Mouse (Mus musculus): ENCODE measurements around the gene AL607142.1. TPM values are rescaled to one million over a fixed set of nuclear protein-coding genes. Genes with fewer than 3 reads are reported as not detected.

Gene AL607142.1
- polyA plus RNA-seq, 1 experiment from 2014 or later = not detected

DNA sequence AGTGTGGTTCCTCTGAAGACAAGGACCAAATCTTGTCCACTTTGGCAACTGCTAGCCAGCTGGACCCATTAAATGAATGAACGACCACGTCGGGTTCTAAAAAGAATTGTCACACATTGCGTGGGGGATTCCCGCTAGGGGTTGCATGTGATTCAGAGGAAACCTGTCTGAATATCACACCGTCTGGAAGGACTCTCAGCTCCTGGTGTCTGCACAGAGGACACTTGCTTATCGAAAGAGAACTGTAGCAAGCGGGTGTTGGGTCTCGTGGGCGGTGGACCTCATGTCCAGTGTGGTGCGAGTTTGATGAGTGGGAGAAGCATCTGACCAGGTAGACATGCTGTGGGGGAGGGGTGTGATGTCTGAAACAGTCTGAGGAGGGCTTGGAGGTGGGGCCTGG lies 2.0 kb upstream of the AL607142.1 start:
- Histone ChIP-seq H3K9me3 (ENCODE audit: control insufficient read depth, low read length) (no peaks in the 10 kb centered on the region), H3K4me1 (replicated peaks; ENCODE audit: control insufficient read depth, insufficient read depth, low read length) (no peaks in the 10 kb centered on the region), H3K9ac (ENCODE audit: low read length) (no peak overlapping the region), H3K4me3 (ENCODE audit: low read length) (no peak overlapping the region), H3K4me2 (ENCODE audit: low read depth, low read length) (no peak overlapping the region), H3K27me3 (ENCODE audit: control insufficient read depth, insufficient read depth, low read depth, low read length) (no peaks in the 10 kb centered on the region), H3K27ac (ENCODE audit: low read length) (no peak overlapping the region), H3K36me3 (ENCODE audit: control insufficient read depth, insufficient read depth, low read length) (no peaks in the 10 kb centered on the region)
- no peak for ATAC-seq (ENCODE audit: low read depth)
- 87% methylated on average over 11 of the region's 11 CpGs for WGBS

DNA sequence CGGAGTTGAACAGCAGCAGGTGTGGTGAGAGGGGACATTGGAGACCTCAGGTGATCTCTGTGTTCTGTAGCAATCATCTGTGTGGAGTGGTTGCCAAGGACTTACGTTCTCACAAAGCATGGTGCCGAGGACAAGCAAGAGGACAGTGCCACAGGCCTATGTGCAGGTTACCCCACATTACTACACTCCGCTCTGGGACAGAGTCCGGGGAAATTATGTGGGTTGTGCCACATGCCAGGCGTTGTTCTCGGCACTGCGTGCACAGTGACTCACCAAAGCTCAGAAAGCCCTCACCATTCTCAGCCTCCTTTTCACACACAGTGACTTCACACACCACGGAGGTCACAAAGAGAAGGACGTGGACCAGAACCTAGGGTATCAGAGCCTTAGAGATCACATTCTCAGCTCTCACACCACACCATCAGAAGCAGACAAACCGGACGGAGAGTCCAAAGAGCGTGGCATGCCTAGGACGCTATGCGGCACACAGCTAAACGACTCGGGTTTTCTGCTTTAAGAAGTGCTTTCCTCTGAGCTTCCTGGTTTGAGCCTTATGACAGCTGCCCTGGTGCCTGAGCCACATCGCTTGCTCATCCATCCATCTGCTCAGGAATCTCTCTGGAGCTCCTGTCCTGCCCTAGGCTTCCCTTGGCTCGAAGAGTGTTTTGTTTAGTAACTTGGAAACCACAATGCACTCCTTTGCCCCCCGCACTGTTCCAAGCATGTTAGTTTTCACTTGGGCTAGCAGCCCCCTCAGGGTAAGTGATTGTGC lies 1.3 kb upstream of the AL607142.1 start:
- Histone ChIP-seq H3K9me3 (ENCODE audit: control insufficient read depth, low read length) (no peaks in the 10 kb centered on the region), H3K27ac (ENCODE audit: low read length) (no peak overlapping the region), H3K9ac (ENCODE audit: low read length) (no peak overlapping the region), H3K4me1 (replicated peaks; ENCODE audit: control insufficient read depth, insufficient read depth, low read length) (no peaks in the 10 kb centered on the region), H3K27me3 (ENCODE audit: control insufficient read depth, insufficient read depth, low read depth, low read length) (no peaks in the 10 kb centered on the region), H3K4me3 (ENCODE audit: low read length) (no peak overlapping the region), H3K36me3 (ENCODE audit: control insufficient read depth, insufficient read depth, low read length) (no peaks in the 10 kb centered on the region), H3K4me2 (ENCODE audit: low read depth, low read length) (no peak overlapping the region)
- ATAC-seq (ENCODE audit: low read depth) = no peak
- 81% methylated on average over 20 of the region's 20 CpGs for WGBS

DNA sequence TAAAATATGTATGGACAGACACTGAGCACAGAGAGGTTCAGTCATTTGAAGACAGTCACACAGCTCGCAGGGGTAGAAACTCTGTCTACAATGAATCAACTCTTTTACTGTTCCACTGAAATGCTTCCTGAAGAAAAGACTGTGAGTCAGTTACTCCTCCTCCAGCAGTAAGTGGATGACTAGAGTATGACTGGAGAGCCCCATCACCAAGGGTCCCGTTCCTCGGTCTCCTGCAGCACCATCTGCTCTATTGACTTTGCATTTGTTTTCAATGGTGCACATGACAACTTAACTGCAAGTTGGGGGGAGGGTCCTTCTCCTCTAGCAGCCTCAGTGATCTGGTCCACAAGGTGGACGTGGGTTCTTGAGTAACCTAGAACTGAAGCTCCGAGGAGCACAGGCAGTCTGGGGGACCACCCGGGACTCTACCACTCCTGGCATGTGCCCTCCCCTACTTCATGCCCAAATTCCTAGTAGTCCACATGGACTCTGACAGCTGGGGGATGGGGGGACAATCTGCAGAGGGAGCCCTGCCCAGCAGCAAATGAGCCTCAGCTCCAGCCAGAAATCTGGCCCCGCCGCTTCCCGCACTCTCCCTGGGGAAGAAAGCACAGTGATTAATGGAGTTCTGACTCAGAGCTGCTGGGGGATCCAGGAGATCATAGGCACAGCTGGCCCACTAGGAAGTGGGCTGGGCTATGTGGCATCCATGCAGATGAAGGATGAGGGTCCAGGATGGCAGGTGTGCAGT lies 2.2 kb downstream of the AL607142.1 start:
- H3K27ac ChIP-seq (ENCODE audit: low read length) = no peak overlapping the region
- H3K36me3 ChIP-seq (ENCODE audit: control insufficient read depth, insufficient read depth, low read length) = no peaks in the 10 kb centered on the region
- H3K4me2 ChIP-seq (ENCODE audit: low read depth, low read length) = no peak overlapping the region
- no peaks in the 10 kb centered on the region for H3K9me3 ChIP-seq (ENCODE audit: control insufficient read depth, low read length)
- ATAC-seq (ENCODE audit: low read depth) = no peak
- no peaks in the 10 kb centered on the region for H3K27me3 ChIP-seq (ENCODE audit: control insufficient read depth, insufficient read depth, low read depth, low read length)
- peaks cover under 1% of the 10 kb centered on the region; the same call in 1 of the 2 replicates for H3K4me1 ChIP-seq (replicated peaks; ENCODE audit: control insufficient read depth, insufficient read depth, low read length)
- H3K9ac ChIP-seq (ENCODE audit: low read length) = no peak overlapping the region
- WGBS = 63% methylated on average over 9 of the region's 9 CpGs
- no peak overlapping the region for H3K4me3 ChIP-seq (ENCODE audit: low read length)

DNA sequence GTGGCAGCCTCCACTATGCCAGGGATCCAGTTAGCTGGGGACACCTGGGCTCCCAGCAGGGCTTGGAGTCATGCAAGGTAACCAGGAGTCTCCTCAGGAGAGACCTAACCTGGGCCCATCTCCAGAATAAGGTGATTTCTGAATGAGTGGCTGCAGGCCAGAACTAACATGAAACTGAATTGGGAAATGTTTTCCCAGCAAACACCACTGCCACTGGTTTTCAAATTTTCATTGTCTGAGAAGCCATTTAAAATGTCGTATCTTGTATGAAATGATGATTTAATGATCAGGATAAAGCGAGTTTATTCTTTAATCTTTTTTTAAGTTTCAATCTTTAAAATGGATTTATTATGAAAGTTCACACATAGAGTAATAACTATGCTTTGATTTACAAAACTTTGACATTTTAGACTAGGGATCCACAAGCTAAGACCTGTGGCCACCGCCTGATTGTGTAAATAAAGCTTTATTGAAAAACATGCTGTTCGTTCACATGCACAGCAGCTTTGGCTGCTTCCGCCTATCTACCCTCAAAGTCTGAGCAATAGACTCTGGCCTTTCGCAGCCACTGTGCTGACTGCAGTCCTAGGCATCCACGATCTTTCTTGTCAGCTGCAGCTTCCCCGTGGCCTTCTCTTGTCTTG lies 2.9 kb downstream of the AL607142.1 start:
- Histone ChIP-seq H3K36me3 (ENCODE audit: control insufficient read depth, insufficient read depth, low read length) (no peaks in the 10 kb centered on the region), H3K9me3 (ENCODE audit: control insufficient read depth, low read length) (no peaks in the 10 kb centered on the region), H3K27me3 (ENCODE audit: control insufficient read depth, insufficient read depth, low read depth, low read length) (no peaks in the 10 kb centered on the region), H3K27ac (ENCODE audit: low read length) (no peak overlapping the region), H3K4me2 (ENCODE audit: low read depth, low read length) (no peak overlapping the region), H3K4me3 (ENCODE audit: low read length) (no peak overlapping the region), H3K9ac (ENCODE audit: low read length) (no peak overlapping the region), H3K4me1 (replicated peaks; ENCODE audit: control insufficient read depth, insufficient read depth, low read length) (peaks cover 2% of the 10 kb centered on the region; the same call in 1 of the 2 replicates)
- WGBS = 84% methylated on average over 8 of the region's 8 CpGs
- ATAC-seq (ENCODE audit: low read depth) = no peak

DNA sequence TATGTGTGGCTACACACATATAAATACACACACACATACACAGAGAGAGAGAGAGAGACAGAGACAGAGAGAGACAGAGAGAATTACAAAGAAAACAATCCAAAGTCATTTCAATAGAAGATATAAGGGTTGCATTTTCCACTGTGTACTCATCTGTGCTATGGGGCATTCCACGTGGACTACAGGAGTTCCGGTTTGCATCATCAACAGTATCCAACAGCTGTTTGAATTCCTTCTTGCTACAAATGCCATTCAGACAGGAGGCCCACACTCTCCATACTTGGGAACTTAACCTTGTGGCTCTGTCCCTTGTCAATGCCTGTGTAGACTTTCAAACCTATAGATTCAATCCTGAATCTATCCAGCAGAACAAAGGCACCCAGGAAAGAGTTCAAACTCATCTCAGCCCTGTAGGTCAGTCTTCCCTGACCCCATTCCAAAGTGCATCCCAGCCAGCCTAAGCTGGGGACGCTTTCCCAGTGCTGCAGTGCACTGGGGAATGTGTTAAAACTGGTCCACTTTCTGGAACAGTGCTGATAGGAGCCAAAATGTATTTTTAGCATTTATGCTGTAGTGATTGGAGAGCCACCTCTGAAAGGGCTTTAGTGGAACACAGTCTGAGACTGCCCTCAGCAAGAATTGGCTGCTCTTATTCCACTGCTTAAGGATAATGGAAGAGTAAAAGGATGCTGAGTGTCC lies 4.2 kb downstream of the AL607142.1 start:
- WGBS = 59% methylated on average over 3 of the region's 3 CpGs
- no peak overlapping the region for H3K9ac ChIP-seq (ENCODE audit: low read length)
- no peak for ATAC-seq (ENCODE audit: low read depth)
- no peaks in the 10 kb centered on the region for H3K36me3 ChIP-seq (ENCODE audit: control insufficient read depth, insufficient read depth, low read length)
- no peaks in the 10 kb centered on the region for H3K9me3 ChIP-seq (ENCODE audit: control insufficient read depth, low read length)
- H3K4me2 ChIP-seq (ENCODE audit: low read depth, low read length) = no peak overlapping the region
- no peaks in the 10 kb centered on the region for H3K27me3 ChIP-seq (ENCODE audit: control insufficient read depth, insufficient read depth, low read depth, low read length)
- peaks cover 2% of the 10 kb centered on the region; the same call in 1 of the 2 replicates for H3K4me1 ChIP-seq (replicated peaks; ENCODE audit: control insufficient read depth, insufficient read depth, low read length)
- H3K27ac ChIP-seq (ENCODE audit: low read length) = no peak overlapping the region
- no peak overlapping the region for H3K4me3 ChIP-seq (ENCODE audit: low read length)

DNA sequence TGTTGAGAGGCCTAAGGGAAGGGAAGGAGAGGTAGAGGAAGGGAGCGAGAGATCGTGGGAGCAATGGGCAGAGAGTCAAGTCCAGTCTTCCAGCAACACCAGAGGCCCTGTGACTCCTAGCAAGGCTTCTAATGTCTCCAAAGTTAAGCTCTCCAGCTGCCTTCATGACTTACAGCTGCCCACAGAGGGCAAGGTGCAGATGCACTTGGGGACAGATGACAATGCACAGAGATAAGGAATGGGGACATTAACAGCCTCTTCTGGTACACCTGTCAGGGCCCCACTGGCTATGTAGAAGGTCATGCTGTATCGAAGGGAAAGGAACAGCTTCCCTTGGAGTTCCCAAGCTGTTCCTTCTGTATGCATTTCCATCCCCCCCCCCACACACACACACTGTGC lies 4.8 kb downstream of the AL607142.1 start:
- H3K9ac ChIP-seq (ENCODE audit: low read length) = no peak overlapping the region
- H3K4me2 ChIP-seq (ENCODE audit: low read depth, low read length) = no peak overlapping the region
- H3K4me1 ChIP-seq (replicated peaks; ENCODE audit: control insufficient read depth, insufficient read depth, low read length) = peaks cover 2% of the 10 kb centered on the region; the same call in 1 of the 2 replicates
- H3K4me3 ChIP-seq (ENCODE audit: low read length) = no peak overlapping the region
- 89% methylated on average over 3 of the region's 3 CpGs for WGBS
- no peak overlapping the region for H3K27ac ChIP-seq (ENCODE audit: low read length)
- no peaks in the 10 kb centered on the region for H3K9me3 ChIP-seq (ENCODE audit: control insufficient read depth, low read length)
- no peak for ATAC-seq (ENCODE audit: low read depth)
- no peaks in the 10 kb centered on the region for H3K36me3 ChIP-seq (ENCODE audit: control insufficient read depth, insufficient read depth, low read length)
- H3K27me3 ChIP-seq (ENCODE audit: control insufficient read depth, insufficient read depth, low read depth, low read length) = no peaks in the 10 kb centered on the region

DNA sequence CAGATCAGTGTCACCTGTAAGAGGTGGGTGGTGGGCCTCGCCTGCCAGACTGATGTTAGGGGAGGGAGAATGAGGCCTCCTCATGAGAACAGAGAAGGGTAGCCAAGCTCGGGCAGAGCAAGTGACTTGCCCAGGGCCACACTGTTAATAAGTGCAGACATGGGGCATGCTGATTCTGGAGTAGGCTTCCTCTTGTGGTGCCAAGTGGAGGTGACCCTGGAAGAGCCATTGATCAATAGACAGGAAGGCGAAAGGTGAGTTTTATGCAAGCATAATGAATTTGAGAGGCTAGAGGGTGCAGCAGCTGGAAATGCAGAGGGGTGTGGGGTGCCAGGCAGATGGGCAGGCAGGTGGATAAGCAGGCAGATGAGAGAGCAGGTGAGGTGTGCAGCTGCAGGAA lies 6.6 kb downstream of the AL607142.1 start:
- H3K4me2 ChIP-seq (ENCODE audit: low read depth, low read length) = no peak overlapping the region
- ATAC-seq (ENCODE audit: low read depth) = no peak

DNA sequence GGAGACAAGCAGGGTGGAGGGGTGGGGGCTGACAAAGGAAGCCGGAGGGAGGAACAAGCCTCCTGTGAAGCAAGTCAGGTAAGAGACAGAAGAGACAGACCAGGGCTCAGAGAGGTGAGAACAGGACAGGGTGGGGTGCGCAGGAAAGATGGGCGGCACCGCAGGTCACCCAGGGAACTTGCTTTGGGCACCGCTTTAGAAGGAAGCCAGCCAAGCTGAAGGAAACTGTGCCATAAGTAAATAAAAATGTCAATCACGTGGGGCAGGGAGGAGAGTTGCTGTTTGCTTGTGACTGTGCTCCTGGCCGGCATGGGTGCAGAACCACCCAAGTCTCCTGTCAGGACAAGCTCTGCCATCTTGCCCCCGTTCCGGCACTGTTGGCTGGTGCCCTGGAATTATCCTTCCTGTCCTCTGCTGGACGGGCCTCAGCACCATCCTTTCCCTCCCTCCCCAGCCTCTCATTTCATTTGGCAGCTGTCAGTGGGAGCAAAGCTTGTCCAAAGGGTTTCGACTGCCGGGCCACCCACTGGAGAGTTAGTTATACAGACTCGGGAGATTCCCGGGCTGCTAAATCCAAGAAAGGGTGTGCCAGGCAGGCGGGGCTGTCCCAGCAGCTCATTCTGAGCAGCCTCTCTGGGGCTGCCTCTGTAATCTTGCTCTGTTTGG lies 7.2 kb downstream of the AL607142.1 start:
- Histone ChIP-seq H3K4me2 (ENCODE audit: low read depth, low read length) (no peak overlapping the region), H3K9me3 (ENCODE audit: control insufficient read depth, low read length) (no peaks in the 10 kb centered on the region), H3K4me3 (ENCODE audit: low read length) (no peak overlapping the region), H3K36me3 (ENCODE audit: control insufficient read depth, insufficient read depth, low read length) (no peaks in the 10 kb centered on the region), H3K27ac (ENCODE audit: low read length) (no peak overlapping the region), H3K27me3 (ENCODE audit: control insufficient read depth, insufficient read depth, low read depth, low read length) (no peaks in the 10 kb centered on the region), H3K4me1 (replicated peaks; ENCODE audit: control insufficient read depth, insufficient read depth, low read length) (peaks cover 2% of the 10 kb centered on the region; the same call in 1 of the 2 replicates), H3K9ac (ENCODE audit: low read length) (no peak overlapping the region)
- ATAC-seq (ENCODE audit: low read depth) = peak; percentile 54
- 42% methylated on average over 15 of the region's 15 CpGs for WGBS

More for the DNA sequence above, 6.6 kb downstream of the AL607142.1 start:
- 55% methylated on average over 3 of the region's 3 CpGs for WGBS
- Histone ChIP-seq H3K9me3 (ENCODE audit: control insufficient read depth, low read length) (no peaks in the 10 kb centered on the region), H3K9ac (ENCODE audit: low read length) (no peak overlapping the region), H3K4me3 (ENCODE audit: low read length) (no peak overlapping the region), H3K4me1 (replicated peaks; ENCODE audit: control insufficient read depth, insufficient read depth, low read length) (peaks cover 2% of the 10 kb centered on the region; the same call in 1 of the 2 replicates), H3K36me3 (ENCODE audit: control insufficient read depth, insufficient read depth, low read length) (no peaks in the 10 kb centered on the region), H3K27ac (ENCODE audit: low read length) (no peak overlapping the region), H3K27me3 (ENCODE audit: control insufficient read depth, insufficient read depth, low read depth, low read length) (no peaks in the 10 kb centered on the region)
